Mouse (Mus musculus): ENCODE results near the gene Sidt2.

DNA sequence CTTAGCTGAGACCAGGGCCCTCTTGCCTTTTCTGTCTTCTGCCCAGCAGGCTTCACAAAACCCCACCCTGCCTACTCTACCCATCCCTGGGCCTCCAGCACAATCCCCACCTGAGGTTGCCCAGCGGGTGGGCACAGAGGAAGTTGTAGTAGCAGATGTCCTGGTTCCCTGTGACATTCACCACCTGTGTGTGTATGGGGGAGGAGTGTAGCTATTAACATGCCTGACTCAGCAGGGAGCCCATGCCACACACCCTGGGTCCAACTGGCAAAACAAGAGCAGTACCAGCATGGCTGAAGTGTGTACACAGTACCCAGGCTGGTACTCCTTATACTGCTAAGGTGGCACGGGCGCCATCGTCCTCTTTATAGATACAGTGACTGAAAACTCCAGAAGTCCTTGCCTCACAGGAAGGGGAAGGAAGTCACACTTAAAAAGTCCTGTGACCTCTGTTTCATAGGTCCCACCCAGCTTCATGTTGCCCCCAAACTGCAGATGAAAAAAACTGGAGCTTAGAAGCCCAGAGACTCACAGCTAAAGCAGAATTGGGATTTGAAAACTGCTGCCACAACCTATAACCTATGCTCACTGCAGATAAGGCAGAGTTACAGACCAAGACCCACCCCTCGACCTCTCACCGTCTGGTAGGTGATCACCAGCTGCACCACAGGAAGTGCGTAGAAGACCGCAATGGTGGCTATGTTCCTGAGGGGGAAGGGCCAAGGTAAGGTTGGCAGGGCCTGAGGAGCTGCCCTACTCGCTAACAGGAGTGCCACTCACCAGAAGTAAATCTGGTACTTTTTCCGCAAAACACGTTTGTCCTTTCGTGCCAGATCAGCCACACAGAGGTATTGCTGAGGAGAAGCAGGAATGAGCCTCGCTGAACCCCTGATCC, 10.3 kb downstream of the Sidt2 start:
- TF ChIP-seq CTCF (IDR thresholded peaks at IDR 0.05; ENCODE audit: low read depth, low read length) (no peak), GATA2 (IDR thresholded peaks at IDR 0.05; ENCODE audit: borderline replicate concordance, low read depth, low read length) (no peak), TAL1 (conservative IDR thresholded peaks at IDR 0.05; ENCODE audit: low read depth, low read length) (no peak)
